Mouse (Mus musculus): Measurements from ENCODE around the gene Esr2. TPM values are rescaled to one million over a fixed set of nuclear protein-coding genes. Genes with fewer than 3 reads are reported as not detected.

Gene Esr2
- total and polyA plus RNA-seq, 2 experiments from 2014 or later, result 0.14 to 1.2 TPM

DNA sequence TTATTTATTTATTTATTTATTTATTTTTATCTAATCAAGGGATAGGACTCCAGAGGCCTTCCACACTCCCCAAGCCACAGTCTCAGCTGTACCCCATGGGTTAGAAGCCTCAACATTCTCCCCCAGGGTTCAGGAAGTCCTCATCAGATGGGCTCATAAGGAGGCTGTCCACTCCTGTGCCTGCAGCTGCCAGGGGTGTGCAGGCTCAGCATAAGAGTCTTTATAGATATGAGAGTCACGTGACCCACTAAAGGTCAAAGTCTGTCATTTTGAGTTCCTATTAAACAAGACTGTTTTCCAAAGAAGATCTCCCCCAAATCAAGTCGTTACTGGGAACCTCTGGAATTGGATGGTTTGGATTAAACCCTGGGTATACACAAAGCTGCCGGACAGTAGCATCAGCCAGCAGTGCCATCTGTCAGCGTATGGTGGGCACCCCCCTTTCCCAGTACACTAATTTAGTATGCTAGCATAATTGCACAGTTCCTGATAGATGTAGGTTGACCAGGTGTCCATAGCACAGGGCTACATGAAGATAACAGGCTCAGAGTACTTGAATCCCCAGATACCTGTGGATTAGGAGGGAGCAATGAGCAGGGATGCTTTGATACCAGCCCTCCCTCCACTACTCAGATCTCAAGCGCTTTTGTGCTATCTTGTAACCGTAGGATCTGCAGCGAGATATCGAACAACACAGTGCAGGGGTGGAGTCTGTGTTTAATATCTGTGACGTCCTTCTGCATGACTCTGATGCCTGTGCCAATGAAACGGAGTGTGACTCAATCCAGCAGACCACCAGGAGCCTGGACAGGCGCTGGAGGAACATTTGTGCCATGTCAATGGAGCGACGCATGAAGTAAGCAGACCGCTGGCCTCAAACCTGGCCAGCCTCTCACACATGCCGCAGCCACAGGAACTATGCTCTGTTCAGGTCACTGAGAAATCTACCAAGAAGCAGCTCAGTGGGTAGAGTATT lies 83.2 kb downstream of the Esr2 start:
- ATAC-seq (ENCODE audit: insufficient read depth, low read depth), result peak; percentile 35; the same call in 1 of the 2 replicates
- WGBS, result 76% methylated on average over 15 of the region's 15 CpGs
- H3K27ac ChIP-seq (ENCODE audit: low read depth), result no peak overlapping the region
- no peak for TF ChIP-seq CTCF (IDR thresholded peaks at IDR 0.05; ENCODE audit: low read depth)
- TF ChIP-seq EP300 (IDR thresholded peaks at IDR 0.05; ENCODE audit: low read depth), result no peak
- no peaks in the 10 kb centered on the region for H3K9me3 ChIP-seq (replicated peaks; ENCODE audit: control insufficient read depth, low read length)
- H3K9ac ChIP-seq (replicated peaks; ENCODE audit: low read depth, low read length), result no peak overlapping the region
- H3K36me3 ChIP-seq (replicated peaks; ENCODE audit: control insufficient read depth, insufficient read depth, low read length), result peaks cover 48% of the 10 kb centered on the region
- H3K4me1 ChIP-seq (ENCODE audit: control insufficient read depth, insufficient read depth), result peaks cover 20% of the 10 kb centered on the region
- no peak overlapping the region for H3K4me2 ChIP-seq (ENCODE audit: low read depth, low read length)
- no peak for DNase-seq (ENCODE audit: low spot score)
- no peaks in the 10 kb centered on the region for H3K27me3 ChIP-seq (ENCODE audit: control insufficient read depth, insufficient read depth, low read length)
- H3K4me3 ChIP-seq (ENCODE audit: low read depth, low read length), result no peak overlapping the region

DNA sequence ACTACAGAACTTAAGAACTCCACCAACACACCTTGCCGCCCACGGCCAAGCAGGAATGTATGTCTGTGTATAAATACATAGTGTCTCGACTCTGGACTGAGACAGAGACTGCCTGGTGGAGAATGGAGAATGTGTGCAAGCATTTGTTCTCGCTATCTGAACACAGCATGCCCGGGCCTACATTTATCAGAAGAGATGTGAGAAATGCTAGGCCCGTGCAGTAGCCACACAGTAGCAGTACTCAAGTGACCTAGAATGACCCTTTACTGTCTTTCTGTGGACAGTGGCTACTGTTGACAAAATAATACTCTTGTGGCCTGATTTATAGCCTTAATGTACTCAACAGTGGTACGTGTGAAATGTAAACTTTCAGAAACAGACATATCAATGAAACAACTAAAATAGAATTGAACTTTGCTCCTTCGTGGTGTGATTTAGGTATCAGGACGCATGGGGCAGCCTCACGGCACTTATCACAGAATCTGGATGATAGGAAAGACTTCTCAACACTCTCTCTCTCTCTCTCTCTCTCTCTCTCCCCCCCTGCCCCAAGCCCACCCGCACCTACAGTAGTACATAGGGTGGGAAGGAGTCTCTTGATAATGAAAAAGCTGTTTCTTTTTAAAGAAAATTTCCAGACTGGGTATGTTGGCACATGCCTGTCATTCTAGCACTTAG lies 84.1 kb downstream of the Esr2 start:
- peaks cover 41% of the 10 kb centered on the region for H3K36me3 ChIP-seq (replicated peaks; ENCODE audit: control insufficient read depth, insufficient read depth, low read length)
- no peak for TF ChIP-seq EP300 (IDR thresholded peaks at IDR 0.05; ENCODE audit: low read depth)
- TF ChIP-seq CTCF (IDR thresholded peaks at IDR 0.05; ENCODE audit: low read depth), result no peak
- peaks cover 20% of the 10 kb centered on the region for H3K4me1 ChIP-seq (ENCODE audit: control insufficient read depth, insufficient read depth)
- no peak overlapping the region for H3K9ac ChIP-seq (replicated peaks; ENCODE audit: low read depth, low read length)
- H3K27me3 ChIP-seq (ENCODE audit: control insufficient read depth, insufficient read depth, low read length), result no peaks in the 10 kb centered on the region
- 43% methylated on average over 11 of the region's 11 CpGs for WGBS
- ATAC-seq (ENCODE audit: insufficient read depth, low read depth), result peak; percentile 62
- DNase-seq (ENCODE audit: low spot score), result peak; percentile 23
- H3K4me2 ChIP-seq (ENCODE audit: low read depth, low read length), result no peak overlapping the region
- H3K9me3 ChIP-seq (replicated peaks; ENCODE audit: control insufficient read depth, low read length), result no peaks in the 10 kb centered on the region
- H3K27ac ChIP-seq (ENCODE audit: low read depth), result peak overlapping the region; percentile 34; the same call in 1 of the 2 replicates
- H3K4me3 ChIP-seq (ENCODE audit: low read depth, low read length), result no peak overlapping the region

DNA sequence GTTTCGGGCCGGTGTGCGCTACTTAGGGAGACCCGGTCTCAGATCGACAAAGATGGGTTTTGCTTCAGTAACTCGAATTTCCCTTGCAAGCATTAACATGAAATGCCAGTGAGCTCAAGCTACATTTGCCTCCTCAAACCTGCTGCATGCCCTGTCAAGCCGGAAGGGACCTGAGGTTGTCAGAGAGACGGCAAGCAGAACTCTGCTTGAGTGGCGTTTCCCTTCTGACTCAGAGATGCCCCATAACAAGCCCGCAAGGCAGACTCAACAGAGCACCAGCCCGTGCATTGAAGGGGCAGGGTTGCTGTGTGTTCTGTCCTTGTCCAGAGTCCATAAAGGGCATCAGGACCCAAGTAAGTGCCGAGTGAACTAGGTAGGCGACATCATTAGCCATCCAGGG lies 90.0 kb downstream of the Esr2 start:
- H3K4me3 ChIP-seq (ENCODE audit: low read depth, low read length), result no peak overlapping the region
- H3K4me1 ChIP-seq (ENCODE audit: control insufficient read depth, insufficient read depth), result no peaks in the 10 kb centered on the region
- H3K27me3 ChIP-seq (ENCODE audit: control insufficient read depth, insufficient read depth, low read length), result no peaks in the 10 kb centered on the region
- TF ChIP-seq CTCF (IDR thresholded peaks at IDR 0.05; ENCODE audit: low read depth) (no peak), EP300 (IDR thresholded peaks at IDR 0.05; ENCODE audit: low read depth) (no peak)
- WGBS, result 64% methylated on average over 13 of the region's 13 CpGs
- no peak overlapping the region for H3K9ac ChIP-seq (replicated peaks; ENCODE audit: low read depth, low read length)
- H3K9me3 ChIP-seq (replicated peaks; ENCODE audit: control insufficient read depth, low read length), result no peaks in the 10 kb centered on the region
- no peak overlapping the region for H3K4me2 ChIP-seq (ENCODE audit: low read depth, low read length)
- peaks cover 8% of the 10 kb centered on the region for H3K36me3 ChIP-seq (replicated peaks; ENCODE audit: control insufficient read depth, insufficient read depth, low read length)
- no peak for ATAC-seq (ENCODE audit: insufficient read depth, low read depth)
- H3K27ac ChIP-seq (ENCODE audit: low read depth), result no peak overlapping the region
- DNase-seq (ENCODE audit: low spot score), result no peak

- TF ChIP-seq CTCF (IDR thresholded peaks at IDR 0.05; ENCODE audit: low read depth) (no peak), EP300 (IDR thresholded peaks at IDR 0.05; ENCODE audit: low read depth) (no peak)
- 78% methylated on average over 15 of the region's 15 CpGs for WGBS
- H3K4me3 ChIP-seq (ENCODE audit: low read depth, low read length), result no peak overlapping the region
- ATAC-seq (ENCODE audit: insufficient read depth, low read depth), result no peak
- no peaks in the 10 kb centered on the region for H3K9me3 ChIP-seq (replicated peaks; ENCODE audit: control insufficient read depth, low read length)
- no peaks in the 10 kb centered on the region for H3K4me1 ChIP-seq (ENCODE audit: control insufficient read depth, insufficient read depth)
- H3K27ac ChIP-seq (ENCODE audit: low read depth), result no peak overlapping the region
- no peak overlapping the region for H3K9ac ChIP-seq (replicated peaks; ENCODE audit: low read depth, low read length)
- H3K4me2 ChIP-seq (ENCODE audit: low read depth, low read length), result no peak overlapping the region
- H3K36me3 ChIP-seq (replicated peaks; ENCODE audit: control insufficient read depth, insufficient read depth, low read length), result peaks cover 8% of the 10 kb centered on the region
- H3K27me3 ChIP-seq (ENCODE audit: control insufficient read depth, insufficient read depth, low read length), result no peaks in the 10 kb centered on the region
- no peak for DNase-seq (ENCODE audit: low spot score)
Measured at GRCm38 (mm10) chr12:76085956-76086905, 90.8 kb downstream of the Esr2 start.

DNA sequence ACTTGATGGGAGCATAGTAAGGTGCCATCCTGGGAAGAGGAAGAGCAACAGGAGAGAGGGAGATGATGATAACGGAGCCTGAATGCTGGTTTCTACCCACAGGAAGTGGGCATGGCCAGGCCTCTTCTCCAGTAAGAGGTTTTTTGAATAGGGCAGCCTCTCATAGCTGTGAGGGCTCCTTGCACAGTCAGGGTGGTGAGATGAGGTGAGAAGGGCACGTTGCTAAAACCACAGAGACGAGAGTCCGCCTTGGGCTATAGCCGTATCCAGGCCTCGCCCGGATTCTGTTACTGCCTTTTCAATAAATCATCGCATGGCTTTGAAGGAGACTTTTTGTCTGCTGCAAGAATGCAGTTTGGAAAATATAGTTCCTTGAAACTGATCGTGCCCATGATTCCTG lies 92.0 kb downstream of the Esr2 start:
- Histone ChIP-seq H3K9ac (replicated peaks; ENCODE audit: low read depth, low read length) (no peak overlapping the region), H3K4me2 (ENCODE audit: low read depth, low read length) (no peak overlapping the region), H3K4me3 (ENCODE audit: low read depth, low read length) (no peak overlapping the region), H3K4me1 (ENCODE audit: control insufficient read depth, insufficient read depth) (no peaks in the 10 kb centered on the region; the same call in 1 of the 2 replicates), H3K27ac (ENCODE audit: low read depth) (no peak overlapping the region), H3K9me3 (replicated peaks; ENCODE audit: control insufficient read depth, low read length) (no peaks in the 10 kb centered on the region), H3K36me3 (replicated peaks; ENCODE audit: control insufficient read depth, insufficient read depth, low read length) (peaks cover 8% of the 10 kb centered on the region), H3K27me3 (ENCODE audit: control insufficient read depth, insufficient read depth, low read length) (no peaks in the 10 kb centered on the region)
- ATAC-seq (ENCODE audit: insufficient read depth, low read depth) (no peak), DNase-seq (ENCODE audit: low spot score) (no peak)
- 83% methylated on average over 9 of the region's 9 CpGs for WGBS
- no peak for TF ChIP-seq EP300 (IDR thresholded peaks at IDR 0.05; ENCODE audit: low read depth)
